Mouse (Mus musculus) activated CD4-positive, CD25-positive, alpha-beta regulatory T cell (primary cell): ENCODE measurements around the gene BC049762. TPM values are rescaled to one million over a fixed set of nuclear protein-coding genes. Genes with fewer than 3 reads are reported as not detected.

ENCODE experiments used
- polyA plus RNA-seq, 2 experiments: library from polyadenylated mRNA; unstranded; fragments of 100-300 nt; shearing (Covaris generic); gene quantifications; one replicate each; pipeline ENCODE4 v1.2.1; 2017

BC049762 gene
- under 1 TPM in 1 of 2 experiments, not detected in 1; 0.27 TPM for polyA plus RNA-seq

DNA sequence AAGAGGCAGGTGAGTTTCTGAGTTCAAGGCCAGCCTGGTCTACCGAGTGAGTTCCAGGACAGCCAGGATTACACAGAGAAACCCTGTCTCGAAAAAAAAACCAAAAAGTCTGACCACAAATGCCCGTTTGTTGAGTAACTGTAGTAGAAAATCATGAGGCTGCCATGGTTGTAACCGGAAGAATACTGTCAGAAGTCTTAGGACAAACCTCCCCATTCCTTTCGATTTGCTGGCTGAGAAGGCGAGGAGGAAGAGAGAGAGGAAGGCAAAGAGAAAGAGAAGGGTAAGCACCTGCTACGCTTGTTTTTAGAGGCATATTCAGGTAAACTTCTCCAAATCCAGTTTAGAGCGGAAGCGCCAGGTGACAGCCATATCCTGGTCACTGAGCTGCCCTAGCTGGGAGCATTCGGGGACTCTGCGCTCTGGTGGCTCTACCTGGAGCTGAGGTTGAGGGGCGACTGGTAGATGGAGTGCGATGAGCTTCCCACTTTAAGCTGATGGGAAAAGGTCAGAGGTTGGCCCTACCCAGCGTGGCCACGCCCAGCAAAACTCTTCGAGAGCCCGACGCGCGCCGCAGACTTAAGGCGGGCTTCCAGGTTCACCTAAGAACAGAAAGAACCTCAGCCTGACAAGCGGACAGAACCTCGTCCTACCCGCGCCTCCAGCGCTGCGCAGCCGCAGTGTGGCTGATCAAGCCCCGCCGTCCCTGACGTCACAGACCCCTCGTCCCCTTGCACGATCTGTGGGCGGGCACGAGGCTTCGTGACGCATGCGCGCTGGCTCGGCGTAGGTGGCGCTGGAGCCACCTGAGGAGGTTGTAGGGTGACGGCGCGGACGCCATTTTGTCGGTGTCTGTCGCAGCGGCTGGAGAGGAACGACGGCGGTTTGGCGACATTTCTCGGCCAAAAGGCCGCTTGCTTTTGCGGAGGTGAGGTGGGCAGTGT, at the start of gene BC049762:
BC049762 (minus strand) TSS at position 705 of the 944 bp plus-strand sequence.

GRCm38 (mm10) chr11:51289564-51290041, 26.8 kb upstream of the BC049762 start, which contains the start of gene Col23a1:
TSS of gene Col23a1 (plus strand) at chr11:51289920.

GRCm38 (mm10) chr11:51261680-51262219, 1.1 kb downstream of the BC049762 start, which contains the start of gene Clk4:
TSS of gene Clk4 (plus strand) at chr11:51261730.

DNA sequence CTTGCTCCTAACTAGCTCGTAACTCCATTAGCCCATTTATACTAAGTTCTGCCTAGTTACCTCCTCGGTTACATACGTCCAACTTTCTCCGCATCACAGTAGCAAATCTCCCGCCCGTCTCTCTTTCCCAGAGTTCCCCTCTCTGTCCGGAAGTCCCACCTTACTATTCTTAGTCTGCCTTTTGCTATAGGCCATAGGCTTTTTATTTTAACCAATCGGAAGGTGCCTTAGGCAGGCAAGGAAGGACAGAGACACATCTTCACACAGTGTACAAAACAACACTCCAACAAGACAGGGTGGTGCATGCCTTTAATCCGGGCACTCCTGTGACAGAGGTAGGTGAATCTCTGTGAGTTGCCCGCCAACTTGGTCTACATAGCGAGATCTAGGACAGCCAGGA, 42.5 kb downstream of the BC049762 start, which contains the start of gene Gm12569:
Gm12569 (plus strand) TSS at position 166 of the 400 bp plus-strand sequence.

Other genes starting within 250 kb of the BC049762 start
- gene Olfr54, start 248.8 kb downstream of the BC049762 start, polyA plus RNA-seq: under 1 TPM in 1 of 2 experiments, not detected in 1; 0.06 TPM
- gene Olfr1375, start 214.9 kb downstream of the BC049762 start, polyA plus RNA-seq: not detected
- not detected for gene Zfp354a, start 203.8 kb downstream of the BC049762 start, polyA plus RNA-seq
- gene Gm12569, start 42.6 kb downstream of the BC049762 start, polyA plus RNA-seq: under 1 TPM in 1 of 2 experiments, not detected in 1; 0.64 TPM
- 100 to 1,000 TPM; 151 to 177 TPM for gene Clk4, start 1.3 kb downstream of the BC049762 start, polyA plus RNA-seq
- 1 to 10 TPM in 1 of 2 experiments, under 1 TPM in 1; 0.61 to 3.0 TPM for gene Col23a1, start 26.9 kb upstream of the BC049762 start, polyA plus RNA-seq